Mouse (Mus musculus) hindbrain, embryonic 11.5 days (tissue): ENCODE results near the gene Arhgap15. TPM values are rescaled to one million over a fixed set of nuclear protein-coding genes. Genes with fewer than 3 reads are reported as not detected.

Source experiments
- ATAC-seq: fragments of 200-750 bp; cut with Nextera tagmentation; 2 replicates; pipeline ENCODE4 v1.8.0; 2017; ENCODE audit warnings: mild to moderate bottlenecking, moderate TSS enrichment, moderate library complexity; ENCODE audit not compliant: low FRiP score
- DNase-seq: peaks from one replicate; pipeline ENCODE4 v3.0.0-alpha.2; 2015; ENCODE audit warnings: low spot score
- H3K27ac ChIP-seq: fragments of 300-500 bp; sonication (generic); 2 replicates; pipeline ENCODE4 v1.5.1; 2014; ENCODE audit warnings: mild to moderate bottlenecking, low read depth, low read length
- H3K27me3 ChIP-seq: fragments of 300-500 bp; sonication (generic); 2 replicates; pipeline ENCODE4 v1.6.1; 2014; ENCODE audit warnings: mild to moderate bottlenecking, low read length, moderate library complexity, mixed read lengths; ENCODE audit not compliant: control insufficient read depth, insufficient read depth
- H3K36me3 ChIP-seq: fragments of 300-500 bp; sonication (generic); 2 replicates; pipeline ENCODE4 v1.6.1; 2014; ENCODE audit warnings: mild to moderate bottlenecking, low read length, moderate library complexity, mixed read lengths; ENCODE audit not compliant: control insufficient read depth, insufficient read depth
- H3K4me1 ChIP-seq: fragments of 300-500 bp; sonication (generic); replicated peaks from 2 replicates; pipeline ENCODE4 v1.6.1; 2014; ENCODE audit warnings: low read length, mixed read lengths; ENCODE audit not compliant: control insufficient read depth, insufficient read depth
- H3K4me2 ChIP-seq: fragments of 300-500 bp; sonication (generic); replicated peaks from 2 replicates; pipeline ENCODE4 v1.6.1; 2014; ENCODE audit warnings: mild to moderate bottlenecking, low read depth, low read length
- H3K4me3 ChIP-seq: fragments of 300-500 bp; sonication (generic); 2 replicates; pipeline ENCODE4 v1.5.1; 2014; ENCODE audit warnings: low read depth, low read length
- H3K9ac ChIP-seq: fragments of 300-500 bp; sonication (generic); 2 replicates; pipeline ENCODE4 v1.6.1; 2014; ENCODE audit warnings: low read depth, low read length
- H3K9me3 ChIP-seq: fragments of 300-500 bp; sonication (generic); 2 replicates; pipeline ENCODE4 v1.6.1; 2016; ENCODE audit warnings: low read length; ENCODE audit not compliant: control insufficient read depth
- WGBS: fragments of 180-500 bp; shearing (Covaris S2); extraction: QIAGEN DNeasy Blood & Tissue Kit; methylation state at CpG from one replicate; pipeline ENCODE4 v1.1.7; 2014; 5-methylcytosine and 5-hydroxymethylcytosine counted together
- polyA plus RNA-seq: library from polyadenylated mRNA; unstranded; fragments of >200 nt; fragmentation: Nextera tagmentation; extraction: Ambion mirVana; gene quantifications from 2 replicates; pipeline ENCODE4 v1.2.1, GENCODE M21; 2014

Arhgap15 gene
- polyA plus RNA-seq, 1 experiment from 2014 or later, result 1.6 TPM

GRCm38 (mm10) chr2:44112990-44113798 lies 364.6 kb downstream of the Arhgap15 start:
- no peaks in the 10 kb centered on the region for H3K36me3 ChIP-seq
- ATAC-seq (no peak), DNase-seq (no peak)
- H3K27me3 ChIP-seq, result no peaks in the 10 kb centered on the region
- H3K9ac ChIP-seq, result no peak overlapping the region
- no peak overlapping the region for H3K4me3 ChIP-seq
- no peak overlapping the region for H3K4me2 ChIP-seq
- no peaks in the 10 kb centered on the region for H3K4me1 ChIP-seq
- no peaks in the 10 kb centered on the region for H3K9me3 ChIP-seq
- no peak overlapping the region for H3K27ac ChIP-seq
- WGBS, result 83% methylated on average over 9 of the region's 9 CpGs

GRCm38 (mm10) chr2:44114296-44114695 lies 365.7 kb downstream of the Arhgap15 start:
- no peak overlapping the region for H3K4me3 ChIP-seq
- no peak overlapping the region for H3K27ac ChIP-seq
- H3K27me3 ChIP-seq, result no peaks in the 10 kb centered on the region
- 87% methylated on average over 2 of the region's 2 CpGs for WGBS
- ATAC-seq (no peak), DNase-seq (no peak)
- H3K36me3 ChIP-seq, result no peaks in the 10 kb centered on the region
- H3K9ac ChIP-seq, result no peak overlapping the region
- H3K4me1 ChIP-seq, result no peaks in the 10 kb centered on the region
- H3K4me2 ChIP-seq, result no peak overlapping the region
- no peaks in the 10 kb centered on the region for H3K9me3 ChIP-seq

- no peaks in the 10 kb centered on the region for H3K4me1 ChIP-seq
These were observed 372.5 kb downstream of the Arhgap15 start for GRCm38 (mm10) chr2:44121162-44121561.

GRCm38 (mm10) chr2:44123246-44123645 lies 374.6 kb downstream of the Arhgap15 start:
- no peak overlapping the region for H3K27ac ChIP-seq
- DNase-seq (no peak), ATAC-seq (no peak)
- whole genome bisulfite sequencing, result 87% methylated on average over 2 of the region's 2 CpGs
- H3K4me1 ChIP-seq, result no peaks in the 10 kb centered on the region
- no peaks in the 10 kb centered on the region for H3K27me3 ChIP-seq
- H3K4me2 ChIP-seq, result no peak overlapping the region
- no peaks in the 10 kb centered on the region for H3K36me3 ChIP-seq
- H3K9ac ChIP-seq, result no peak overlapping the region
- H3K4me3 ChIP-seq, result no peak overlapping the region
- H3K9me3 ChIP-seq, result no peaks in the 10 kb centered on the region

More at GRCm38 (mm10) chr2:44121162-44121561, 372.5 kb downstream of the Arhgap15 start:
- DNase-seq, result no peak
- WGBS, result 92% methylated on average over 5 of the region's 5 CpGs
- no peak for ATAC-seq
- no peak overlapping the region for H3K4me3 ChIP-seq
- no peaks in the 10 kb centered on the region for H3K9me3 ChIP-seq
- H3K36me3 ChIP-seq, result no peaks in the 10 kb centered on the region
- no peak overlapping the region for H3K9ac ChIP-seq
- H3K4me2 ChIP-seq, result no peak overlapping the region
- H3K27me3 ChIP-seq, result no peaks in the 10 kb centered on the region
- no peak overlapping the region for H3K27ac ChIP-seq

GRCm38 (mm10) chr2:44124093-44124492 lies 375.5 kb downstream of the Arhgap15 start:
- WGBS, result 76% methylated on average over 3 of the region's 3 CpGs
- Histone ChIP-seq H3K9me3 (no peaks in the 10 kb centered on the region), H3K4me3 (no peak overlapping the region), H3K27me3 (no peaks in the 10 kb centered on the region), H3K4me2 (no peak overlapping the region), H3K4me1 (no peaks in the 10 kb centered on the region), H3K9ac (no peak overlapping the region), H3K36me3 (no peaks in the 10 kb centered on the region), H3K27ac (no peak overlapping the region)
- DNase-seq, result no peak
- ATAC-seq, result no peak

- H3K9me3 ChIP-seq, result no peaks in the 10 kb centered on the region
- H3K4me1 ChIP-seq, result no peaks in the 10 kb centered on the region
- 86% methylated on average over 3 of the region's 3 CpGs for WGBS
- DNase-seq, result no peak
- no peak overlapping the region for H3K27ac ChIP-seq
- H3K27me3 ChIP-seq, result no peaks in the 10 kb centered on the region
- no peak for ATAC-seq
- no peak overlapping the region for H3K4me3 ChIP-seq
- H3K36me3 ChIP-seq, result no peaks in the 10 kb centered on the region
- no peak overlapping the region for H3K9ac ChIP-seq
- no peak overlapping the region for H3K4me2 ChIP-seq
These were observed 376.1 kb downstream of the Arhgap15 start for GRCm38 (mm10) chr2:44124683-44125082.

- WGBS, result 84% methylated on average over 1 of the region's 1 CpGs
These were observed 377.5 kb downstream of the Arhgap15 start for GRCm38 (mm10) chr2:44126044-44126695.

GRCm38 (mm10) chr2:44129533-44129932 lies 380.9 kb downstream of the Arhgap15 start:
- 87% methylated on average over 3 of the region's 3 CpGs for WGBS
- no peaks in the 10 kb centered on the region for H3K4me1 ChIP-seq
- no peak overlapping the region for H3K27ac ChIP-seq
- DNase-seq, result no peak
- H3K4me3 ChIP-seq, result no peak overlapping the region
- no peaks in the 10 kb centered on the region for H3K36me3 ChIP-seq
- H3K9ac ChIP-seq, result no peak overlapping the region
- H3K9me3 ChIP-seq, result no peaks in the 10 kb centered on the region
- no peaks in the 10 kb centered on the region for H3K27me3 ChIP-seq
- no peak for ATAC-seq
- H3K4me2 ChIP-seq, result no peak overlapping the region

More at GRCm38 (mm10) chr2:44126044-44126695, 377.5 kb downstream of the Arhgap15 start:
- no peaks in the 10 kb centered on the region for H3K27me3 ChIP-seq
- H3K9ac ChIP-seq, result no peak overlapping the region
- H3K36me3 ChIP-seq, result no peaks in the 10 kb centered on the region
- no peak overlapping the region for H3K27ac ChIP-seq
- no peak overlapping the region for H3K4me3 ChIP-seq
- no peak overlapping the region for H3K4me2 ChIP-seq
- ATAC-seq (no peak), DNase-seq (no peak)
- H3K9me3 ChIP-seq, result no peaks in the 10 kb centered on the region
- H3K4me1 ChIP-seq, result no peaks in the 10 kb centered on the region

GRCm38 (mm10) chr2:44131271-44131670 lies 382.6 kb downstream of the Arhgap15 start:
- ATAC-seq, result no peak
- no peaks in the 10 kb centered on the region for H3K27me3 ChIP-seq
- 90% methylated on average over 3 of the region's 3 CpGs for WGBS
- DNase-seq, result no peak
- H3K9ac ChIP-seq, result no peak overlapping the region
- no peak overlapping the region for H3K4me3 ChIP-seq
- H3K9me3 ChIP-seq, result no peaks in the 10 kb centered on the region
- no peak overlapping the region for H3K4me2 ChIP-seq
- H3K27ac ChIP-seq, result no peak overlapping the region
- H3K4me1 ChIP-seq, result no peaks in the 10 kb centered on the region
- H3K36me3 ChIP-seq, result no peaks in the 10 kb centered on the region
